Mouse (Mus musculus) lung, postnatal 0 days (tissue): ENCODE measurements around the gene Retreg1. TPM values are rescaled to one million over a fixed set of nuclear protein-coding genes. Genes with fewer than 3 reads are reported as not detected.

Experiments used
- ATAC-seq: fragments of 200-750 bp; cut with Nextera tagmentation; 2 replicates; pipeline ENCODE4 v1.8.0; 2017; ENCODE audit warnings: moderate library complexity
- DNase-seq: peaks from one replicate; pipeline ENCODE4 v3.0.0-alpha.2; 2016; ENCODE audit warnings: low spot score
- H3K27ac ChIP-seq: fragments of 300-500 bp; sonication (generic); 2 replicates; pipeline ENCODE4 v1.5.1; 2014; ENCODE audit warnings: antibody characterized with exemption, mild to moderate bottlenecking, low read length, mixed read lengths
- H3K27me3 ChIP-seq: fragments of 300-500 bp; sonication (generic); replicated peaks from 2 replicates; pipeline ENCODE4 v1.6.1; 2014; ENCODE audit warnings: low read length, mixed read lengths; ENCODE audit not compliant: insufficient read depth
- H3K36me3 ChIP-seq: fragments of 300-500 bp; sonication (generic); 2 replicates; pipeline ENCODE4 v1.6.1; 2014; ENCODE audit warnings: low read length, mixed read lengths; ENCODE audit not compliant: insufficient read depth
- H3K4me1 ChIP-seq: fragments of 300-500 bp; sonication (generic); 2 replicates; pipeline ENCODE4 v1.6.1; 2014; ENCODE audit warnings: antibody characterized with exemption, low read depth, low read length, mixed read lengths; ENCODE audit not compliant: insufficient read depth
- H3K4me2 ChIP-seq: fragments of 300-500 bp; sonication (generic); replicated peaks from 2 replicates; pipeline ENCODE4 v1.6.1; 2014; ENCODE audit warnings: low read depth, mild to moderate bottlenecking, low read length, moderate library complexity, mixed read lengths
- H3K4me3 ChIP-seq: fragments of 300-500 bp; sonication (generic); 2 replicates; pipeline ENCODE4 v1.5.1; 2014; ENCODE audit warnings: low read depth, low read length
- H3K9ac ChIP-seq: fragments of 300-500 bp; sonication (generic); replicated peaks from 2 replicates; pipeline ENCODE4 v1.6.1; 2014; ENCODE audit warnings: low read depth, mild to moderate bottlenecking
- H3K9me3 ChIP-seq: fragments of 300-500 bp; sonication (generic); 2 replicates; pipeline ENCODE4 v1.6.1; 2016; ENCODE audit warnings: low read length, mixed read lengths
- CTCF ChIP-seq: IDR thresholded peaks from 2 replicates; pipeline ENCODE4 v1.5.1; 2016; ENCODE audit warnings: antibody characterized with exemption, mild to moderate bottlenecking
- EP300 ChIP-seq: IDR thresholded peaks from 2 replicates; pipeline ENCODE4 v1.6.1; 2016; ENCODE audit warnings: antibody characterized with exemption, mild to moderate bottlenecking, control low read depth
- whole genome bisulfite sequencing: fragments of 180-500 bp; shearing (Covaris S2); extraction: QIAGEN DNeasy Blood & Tissue Kit; methylation state at CpG from one replicate; pipeline ENCODE4 v1.1.7; 2014; 5-methylcytosine and 5-hydroxymethylcytosine counted together
- polyA plus RNA-seq: library from polyadenylated mRNA; unstranded; fragments of >200 nt; fragmentation: Nextera tagmentation; extraction: Ambion mirVana; gene quantifications from 2 replicates; pipeline ENCODE4 v1.2.1, GENCODE M21; 2015

The Retreg1 gene
- polyA plus RNA-seq, 1 experiment from 2014 or later: 36.2 TPM

GRCm38 (mm10) chr15:25834920-25835674, 7.9 kb upstream of the Retreg1 start:
- Histone ChIP-seq H3K4me3 (no peak overlapping the region), H3K9ac (no peak overlapping the region), H3K36me3 (no peaks in the 10 kb centered on the region), H3K27me3 (no peaks in the 10 kb centered on the region), H3K4me2 (no peak overlapping the region), H3K27ac (no peak overlapping the region), H3K4me1 (no peaks in the 10 kb centered on the region), H3K9me3 (no peaks in the 10 kb centered on the region)
- TF ChIP-seq CTCF: no peak
- TF ChIP-seq EP300: no peak
- WGBS: 83% methylated on average over 17 of the region's 17 CpGs
- peak; percentile 27; the same call in 1 of the 2 replicates for ATAC-seq
- DNase-seq: no peak

DNA sequence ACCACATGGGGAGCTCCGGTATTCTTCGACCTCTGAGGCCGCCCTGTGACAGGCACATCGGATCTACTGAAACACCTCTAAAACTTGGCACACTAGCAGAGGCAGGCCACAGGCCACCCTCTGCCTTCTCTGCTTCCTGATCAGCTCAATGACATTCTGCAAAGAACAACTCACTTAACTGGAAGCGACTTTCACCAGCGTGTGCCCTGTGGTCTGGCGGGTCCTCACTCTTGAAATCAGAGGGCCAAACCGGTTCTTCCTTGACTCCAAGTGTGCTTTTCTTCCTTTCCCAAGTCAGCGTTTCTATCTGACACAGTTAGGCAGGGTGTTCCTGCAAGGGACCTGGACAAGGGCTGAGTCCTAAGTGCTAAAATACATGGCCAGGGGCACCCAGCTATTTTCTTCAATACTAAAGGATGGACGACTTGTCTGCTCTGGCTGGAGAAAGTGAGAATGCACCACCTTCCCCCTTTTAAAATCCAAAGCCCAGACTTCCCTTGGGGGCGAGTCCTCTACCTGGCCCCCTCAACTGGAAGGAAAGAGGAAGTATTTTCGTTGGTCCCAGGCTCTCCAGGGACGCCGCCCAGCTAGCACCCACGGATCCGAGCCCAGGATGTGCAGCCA, 406 bp upstream of the Retreg1 start:
- WGBS: 14% methylated on average over 16 of the region's 16 CpGs
- H3K27ac ChIP-seq: peak overlapping the region; percentile 71
- ATAC-seq (peak; percentile 34), DNase-seq (peak; percentile 59)
- no peaks in the 10 kb centered on the region; the same call in 1 of the 2 replicates for H3K4me1 ChIP-seq
- no peak for TF ChIP-seq CTCF
- TF ChIP-seq EP300: no peak
- H3K27me3 ChIP-seq: 0 out of 2 replicates have a peak, but pooled peaks cover 9% of the 10 kb centered on the region
- no peaks in the 10 kb centered on the region for H3K36me3 ChIP-seq
- H3K4me3 ChIP-seq: peak overlapping the region; percentile 68
- peak overlapping the region; percentile 23; the same call in 1 of the 2 replicates for H3K9ac ChIP-seq
- H3K4me2 ChIP-seq: peak overlapping the region; percentile 89
- no peaks in the 10 kb centered on the region for H3K9me3 ChIP-seq

DNA sequence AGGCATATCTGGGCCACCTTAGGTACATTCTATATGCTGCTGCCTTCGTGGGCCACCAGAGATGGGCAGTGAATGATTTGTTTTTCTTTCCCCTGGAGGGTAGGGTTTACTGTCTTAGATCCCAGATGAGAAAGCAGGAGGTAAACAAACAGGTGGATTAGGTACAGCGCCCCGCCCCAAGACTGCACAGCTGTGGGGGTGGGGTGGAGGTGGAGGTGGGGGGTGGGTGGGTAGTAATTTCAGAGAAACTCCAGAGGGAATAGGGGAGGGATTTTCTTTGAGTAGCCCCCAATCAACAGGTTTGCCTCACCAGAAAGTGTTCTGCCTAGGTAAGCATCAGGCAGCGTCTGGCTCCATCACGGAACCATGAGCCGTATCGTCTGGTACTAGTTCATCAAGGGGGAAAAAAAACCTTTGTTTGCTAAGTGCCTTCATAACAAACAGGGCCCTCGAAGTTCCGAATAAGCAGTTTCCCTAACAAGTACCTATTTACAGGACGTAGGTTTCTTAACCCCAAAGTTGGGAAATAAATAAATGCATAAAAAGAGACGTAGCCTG, 1.1 kb downstream of the Retreg1 start:
- Histone ChIP-seq H3K9ac (0 out of 2 replicates have a peak overlapping the region, but pooled peaks have one; percentile 55), H3K4me1 (no peaks in the 10 kb centered on the region; the same call in 1 of the 2 replicates), H3K36me3 (no peaks in the 10 kb centered on the region), H3K4me2 (peak overlapping the region; percentile 89), H3K27me3 (0 out of 2 replicates have a peak, but pooled peaks cover 9% of the 10 kb centered on the region), H3K27ac (peak overlapping the region; percentile 92), H3K4me3 (peak overlapping the region; percentile 68), H3K9me3 (no peaks in the 10 kb centered on the region)
- 16% methylated on average over 11 of the region's 11 CpGs for WGBS
- TF ChIP-seq CTCF (no peak), EP300 (no peak)
- no peak for ATAC-seq
- no peak for DNase-seq

DNA sequence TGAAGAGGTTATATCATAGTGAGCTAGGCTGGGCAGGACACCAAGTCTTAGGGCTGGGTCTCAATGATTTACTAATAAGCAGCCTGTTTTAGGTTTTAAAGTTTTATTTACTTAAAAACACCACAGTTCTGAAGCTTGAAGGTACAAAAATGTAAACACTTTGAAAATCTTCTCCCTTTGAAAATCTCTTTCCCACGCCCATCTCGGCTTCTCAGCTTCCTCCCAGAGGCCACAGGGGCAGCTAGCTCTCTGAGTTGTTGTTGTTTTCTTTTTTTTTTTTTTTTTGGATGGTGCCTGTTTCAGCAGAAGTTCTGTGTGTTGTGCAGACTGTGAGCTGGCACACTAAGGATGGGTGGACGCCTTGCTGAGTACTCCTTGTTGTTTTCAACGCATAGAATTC, 1.8 kb downstream of the Retreg1 start:
- no peaks in the 10 kb centered on the region for H3K9me3 ChIP-seq
- H3K9ac ChIP-seq: no peak overlapping the region
- peak overlapping the region; percentile 68; the same call in 1 of the 2 replicates for H3K4me3 ChIP-seq
- no peaks in the 10 kb centered on the region for H3K36me3 ChIP-seq
- WGBS: 29% methylated on average over 4 of the region's 4 CpGs
- no peaks in the 10 kb centered on the region; the same call in 1 of the 2 replicates for H3K4me1 ChIP-seq
- peak overlapping the region; percentile 92; the same call in 1 of the 2 replicates for H3K27ac ChIP-seq
- no peak for TF ChIP-seq CTCF
- 0 out of 2 replicates have a peak, but pooled peaks have one; percentile 24 for TF ChIP-seq EP300
- DNase-seq (peak; percentile 29), ATAC-seq (no peak)
- H3K27me3 ChIP-seq: 0 out of 2 replicates have a peak, but pooled peaks cover 9% of the 10 kb centered on the region
- H3K4me2 ChIP-seq: peak overlapping the region; percentile 89; the same call in 1 of the 2 replicates

DNA sequence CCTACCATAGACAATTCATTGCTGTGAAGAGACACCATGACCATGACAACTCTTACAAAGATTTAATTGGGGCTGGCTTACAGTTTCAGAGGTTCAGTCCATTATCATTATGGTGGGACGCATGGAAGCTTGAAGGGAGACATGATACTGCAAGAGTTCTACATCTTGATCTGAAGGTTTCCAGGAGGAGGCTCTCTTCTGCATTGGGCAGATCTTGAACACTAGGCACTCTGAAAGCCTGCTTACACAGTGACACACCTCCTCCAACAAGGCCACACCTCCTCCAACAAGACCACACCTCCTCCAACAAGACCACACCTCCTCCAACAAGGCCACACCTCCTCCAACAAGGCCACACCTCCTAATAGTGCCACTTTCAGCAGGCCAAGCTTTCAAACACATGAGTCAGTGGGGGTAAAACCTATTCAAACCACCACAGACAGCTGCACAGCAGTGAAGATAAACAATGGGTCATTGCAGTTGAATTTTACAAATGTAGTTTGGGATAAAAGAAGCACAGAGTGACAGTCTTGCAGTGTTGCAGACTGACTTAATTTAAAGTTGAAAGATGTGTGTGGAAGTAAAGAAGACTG, 4.7 kb downstream of the Retreg1 start:
- Histone ChIP-seq H3K27me3 (0 out of 2 replicates have a peak, but pooled peaks cover 5% of the 10 kb centered on the region), H3K9ac (no peak overlapping the region), H3K4me2 (no peak overlapping the region), H3K9me3 (no peaks in the 10 kb centered on the region), H3K36me3 (no peaks in the 10 kb centered on the region), H3K4me3 (no peak overlapping the region), H3K27ac (no peak overlapping the region), H3K4me1 (no peaks in the 10 kb centered on the region; the same call in 1 of the 2 replicates)
- ATAC-seq (no peak), DNase-seq (no peak)
- no peak for TF ChIP-seq EP300
- no peak for TF ChIP-seq CTCF
- 87% methylated on average over 1 of the region's 1 CpGs for WGBS
